Mouse (Mus musculus): ENCODE measurements around the gene Caprin2. TPM values are rescaled to one million over a fixed set of nuclear protein-coding genes. Genes with fewer than 3 reads are reported as not detected.
"Not testable (repeated sequence)": the region's sequence is repeated elsewhere in the genome, so short reads cannot be mapped to it uniquely, and the experiment has no call there.

Caprin2 gene
- polyA plus RNA-seq, 1 experiment from 2014 or later = 19.1 TPM

GRCm38 (mm10) chr6:148916817-148917216, 20.8 kb upstream of the Caprin2 start:
- ATAC-seq (ENCODE audit: low FRiP score) = no peak
- Histone ChIP-seq H3K4me1 (no peaks in the 10 kb centered on the region), H3K27ac (no peak overlapping the region), H3K4me3 (no peak overlapping the region), H3K36me3 (peaks cover 15% of the 10 kb centered on the region), H3K4me2 (replicated peaks) (no peak overlapping the region), H3K27me3 (no peaks in the 10 kb centered on the region), H3K9me3 (replicated peaks) (no peaks in the 10 kb centered on the region), H3K9ac (no peak overlapping the region)
- WGBS = 39% methylated on average over 3 of the region's 3 CpGs

- Histone ChIP-seq H3K9ac (no peak overlapping the region), H3K9me3 (replicated peaks) (no peaks in the 10 kb centered on the region), H3K36me3 (no peaks in the 10 kb centered on the region; the same call in 1 of the 2 replicates), H3K27ac (no peak overlapping the region), H3K4me3 (no peak overlapping the region), H3K4me2 (replicated peaks) (no peak overlapping the region), H3K4me1 (no peaks in the 10 kb centered on the region), H3K27me3 (no peaks in the 10 kb centered on the region)
- ATAC-seq (ENCODE audit: low FRiP score) = 0 out of 2 replicates have a peak, but pooled peaks have one; percentile 22
- WGBS = 17% methylated on average over 2 of the region's 2 CpGs
These were observed 17.9 kb upstream of the Caprin2 start for GRCm38 (mm10) chr6:148913938-148914337.

GRCm38 (mm10) chr6:148911906-148912305, 15.9 kb upstream of the Caprin2 start:
- H3K9ac ChIP-seq; H3K36me3 ChIP-seq; H3K9me3 ChIP-seq (replicated peaks); H3K27me3 ChIP-seq; H3K27ac ChIP-seq; H3K4me2 ChIP-seq (replicated peaks); ATAC-seq (ENCODE audit: low FRiP score); H3K4me1 ChIP-seq; H3K4me3 ChIP-seq: not testable (repeated sequence)
- WGBS = 77% methylated on average over 8 of the region's 8 CpGs

GRCm38 (mm10) chr6:148906958-148907357, 10.9 kb upstream of the Caprin2 start:
- WGBS = 93% methylated on average over 9 of the region's 9 CpGs

GRCm38 (mm10) chr6:148902728-148903127, 6.7 kb upstream of the Caprin2 start:
- ATAC-seq (ENCODE audit: low FRiP score) = no peak
- H3K9ac ChIP-seq = no peak overlapping the region
- WGBS = 73% methylated on average over 3 of the region's 3 CpGs

More at GRCm38 (mm10) chr6:148906958-148907357, 10.9 kb upstream of the Caprin2 start:
- Histone ChIP-seq H3K9ac (no peak overlapping the region), H3K27ac (no peak overlapping the region), H3K9me3 (replicated peaks) (no peaks in the 10 kb centered on the region), H3K4me3 (no peak overlapping the region), H3K4me1 (no peaks in the 10 kb centered on the region), H3K4me2 (replicated peaks) (no peak overlapping the region), H3K27me3 (no peaks in the 10 kb centered on the region), H3K36me3 (no peaks in the 10 kb centered on the region)
- no peak for ATAC-seq (ENCODE audit: low FRiP score)

GRCm38 (mm10) chr6:148896507-148896851, 442 bp upstream of the Caprin2 start:
- no peaks in the 10 kb centered on the region for H3K9me3 ChIP-seq (replicated peaks)
- peak overlapping the region; percentile 75 for H3K4me3 ChIP-seq
- peak overlapping the region; percentile 88 for H3K4me2 ChIP-seq (replicated peaks)
- ATAC-seq (ENCODE audit: low FRiP score) = peak; percentile 50
- H3K27ac ChIP-seq = peak overlapping the region; percentile 93
- peaks cover 11% of the 10 kb centered on the region for H3K4me1 ChIP-seq
- no peaks in the 10 kb centered on the region for H3K27me3 ChIP-seq
- 56% methylated on average over 6 of the region's 6 CpGs for WGBS
- no peaks in the 10 kb centered on the region for H3K36me3 ChIP-seq
- H3K9ac ChIP-seq = peak overlapping the region; percentile 79

More at GRCm38 (mm10) chr6:148902728-148903127, 6.7 kb upstream of the Caprin2 start:
- Histone ChIP-seq H3K9me3 (replicated peaks) (no peaks in the 10 kb centered on the region), H3K36me3 (no peaks in the 10 kb centered on the region), H3K4me1 (no peaks in the 10 kb centered on the region), H3K27me3 (no peaks in the 10 kb centered on the region), H3K27ac (no peak overlapping the region), H3K4me3 (no peak overlapping the region), H3K4me2 (replicated peaks) (no peak overlapping the region)

GRCm38 (mm10) chr6:148894888-148895772, 907 bp downstream of the Caprin2 start:
- H3K27ac ChIP-seq = peak overlapping the region; percentile 93
- WGBS = 22% methylated on average over 18 of the region's 18 CpGs

GRCm38 (mm10) chr6:148873911-148874310, 22.1 kb downstream of the Caprin2 start:
- no peak overlapping the region for H3K27ac ChIP-seq
- no peaks in the 10 kb centered on the region for H3K9me3 ChIP-seq (replicated peaks)

More at GRCm38 (mm10) chr6:148894888-148895772, 907 bp downstream of the Caprin2 start:
- Histone ChIP-seq H3K4me3 (peak overlapping the region; percentile 75), H3K27me3 (no peaks in the 10 kb centered on the region), H3K4me2 (replicated peaks) (peak overlapping the region; percentile 88), H3K4me1 (peaks cover 11% of the 10 kb centered on the region), H3K9me3 (replicated peaks) (no peaks in the 10 kb centered on the region), H3K36me3 (no peaks in the 10 kb centered on the region), H3K9ac (peak overlapping the region; percentile 79)
- no peak; the same call in 1 of the 2 replicates for ATAC-seq (ENCODE audit: low FRiP score)

GRCm38 (mm10) chr6:148845629-148846028, 50.4 kb downstream of the Caprin2 start:
- Histone ChIP-seq H3K36me3 (peaks cover 2% of the 10 kb centered on the region; the same call in 1 of the 2 replicates), H3K4me3 (no peak overlapping the region)
- ATAC-seq (ENCODE audit: low FRiP score) = no peak

More at GRCm38 (mm10) chr6:148873911-148874310, 22.1 kb downstream of the Caprin2 start:
- no peak for ATAC-seq (ENCODE audit: low FRiP score)
- no peak overlapping the region for H3K9ac ChIP-seq
- no peak overlapping the region for H3K4me3 ChIP-seq
- 88% methylated on average over 1 of the region's 1 CpGs for WGBS
- H3K4me1 ChIP-seq = no peaks in the 10 kb centered on the region
- H3K4me2 ChIP-seq (replicated peaks) = no peak overlapping the region
- H3K27me3 ChIP-seq = no peaks in the 10 kb centered on the region
- no peaks in the 10 kb centered on the region; the same call in 1 of the 2 replicates for H3K36me3 ChIP-seq

GRCm38 (mm10) chr6:148841760-148842159, 54.3 kb downstream of the Caprin2 start:
- Histone ChIP-seq H3K9ac (no peak overlapping the region), H3K27me3 (no peaks in the 10 kb centered on the region), H3K4me1 (no peaks in the 10 kb centered on the region), H3K4me2 (replicated peaks) (no peak overlapping the region), H3K27ac (no peak overlapping the region), H3K4me3 (no peak overlapping the region), H3K36me3 (no peaks in the 10 kb centered on the region), H3K9me3 (replicated peaks) (no peaks in the 10 kb centered on the region)
- no peak for ATAC-seq (ENCODE audit: low FRiP score)
- 89% methylated on average over 1 of the region's 1 CpGs for WGBS

More at GRCm38 (mm10) chr6:148845629-148846028, 50.4 kb downstream of the Caprin2 start:
- Histone ChIP-seq H3K27me3 (no peaks in the 10 kb centered on the region), H3K27ac (no peak overlapping the region), H3K4me2 (replicated peaks) (no peak overlapping the region), H3K9ac (no peak overlapping the region), H3K4me1 (no peaks in the 10 kb centered on the region), H3K9me3 (replicated peaks) (no peaks in the 10 kb centered on the region)

GRCm38 (mm10) chr6:148838460-148838859, 57.6 kb downstream of the Caprin2 start:
- Histone ChIP-seq H3K27me3 (no peaks in the 10 kb centered on the region), H3K9ac (no peak overlapping the region), H3K4me3 (no peak overlapping the region), H3K27ac (no peak overlapping the region), H3K9me3 (replicated peaks) (no peaks in the 10 kb centered on the region), H3K4me1 (no peaks in the 10 kb centered on the region), H3K4me2 (replicated peaks) (no peak overlapping the region), H3K36me3 (no peaks in the 10 kb centered on the region)
- no peak for ATAC-seq (ENCODE audit: low FRiP score)

- Histone ChIP-seq H3K9me3 (replicated peaks) (no peaks in the 10 kb centered on the region), H3K9ac (no peak overlapping the region), H3K27me3 (no peaks in the 10 kb centered on the region), H3K4me3 (peak overlapping the region; percentile 83), H3K36me3 (no peaks in the 10 kb centered on the region), H3K27ac (no peak overlapping the region), H3K4me1 (peaks cover 15% of the 10 kb centered on the region), H3K4me2 (replicated peaks) (peak overlapping the region; percentile 94)
- WGBS = 34% methylated on average over 3 of the region's 3 CpGs
- no peak for ATAC-seq (ENCODE audit: low FRiP score)
These were observed 64.3 kb downstream of the Caprin2 start for GRCm38 (mm10) chr6:148831728-148832121.
